Mouse (Mus musculus) B cell, adult 2 months (primary cell): Measurements from ENCODE around the gene Slit3.

Experiments
- DNase-seq, 2 experiments: peaks; one replicate each; pipeline ENCODE4 v3.0.0; 2022

The Slit3 gene

DNA sequence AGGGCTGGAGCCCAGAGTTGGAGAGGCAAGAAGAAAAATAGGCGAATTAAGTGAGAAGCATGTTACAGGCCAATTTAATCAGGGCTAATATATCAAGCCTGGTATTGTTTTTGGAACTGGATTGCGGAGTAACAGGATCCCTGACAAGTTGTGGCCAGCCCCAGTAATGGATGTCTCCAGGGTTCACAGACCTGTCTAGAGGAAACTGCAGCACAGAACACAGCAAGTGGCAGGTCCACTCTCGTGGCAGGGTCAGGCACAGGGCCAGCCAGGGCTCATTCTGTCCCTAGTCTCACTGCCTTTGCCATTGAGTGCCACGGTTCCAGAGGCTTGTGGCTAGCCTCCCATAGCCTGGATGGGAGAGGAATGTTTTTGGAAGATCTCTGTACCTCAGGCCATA is 187.0 kb downstream of the Slit3 start:
- no peak for DNase-seq

DNA sequence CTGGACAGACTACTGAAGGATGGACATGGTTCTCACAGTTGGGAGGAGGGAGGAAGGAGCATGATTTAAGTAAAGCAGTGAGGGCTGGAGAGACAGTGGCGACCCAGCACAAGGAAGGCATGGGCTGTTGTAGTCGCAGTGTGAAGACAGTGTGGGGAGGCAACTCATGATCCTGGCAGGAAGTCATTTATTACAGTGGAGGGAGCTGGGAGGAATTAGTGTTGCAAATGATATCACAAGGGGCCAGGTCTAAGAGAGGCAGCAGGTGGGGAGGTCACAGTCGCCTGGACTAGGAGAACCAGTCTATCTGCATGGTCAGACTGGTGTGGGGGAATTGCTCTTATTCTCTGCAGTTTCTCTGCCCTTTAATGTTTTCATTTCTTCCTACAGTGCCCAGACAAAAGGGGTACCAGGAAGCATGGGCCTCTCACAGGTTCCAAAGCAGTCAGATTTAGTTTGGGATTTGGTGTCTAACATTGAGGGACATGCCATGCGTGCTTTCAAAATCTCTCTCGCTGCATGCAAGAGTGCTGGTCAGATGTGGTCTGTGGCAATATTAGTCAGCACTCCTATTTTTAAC is 194.5 kb downstream of the Slit3 start:
- no peak for DNase-seq

DNA sequence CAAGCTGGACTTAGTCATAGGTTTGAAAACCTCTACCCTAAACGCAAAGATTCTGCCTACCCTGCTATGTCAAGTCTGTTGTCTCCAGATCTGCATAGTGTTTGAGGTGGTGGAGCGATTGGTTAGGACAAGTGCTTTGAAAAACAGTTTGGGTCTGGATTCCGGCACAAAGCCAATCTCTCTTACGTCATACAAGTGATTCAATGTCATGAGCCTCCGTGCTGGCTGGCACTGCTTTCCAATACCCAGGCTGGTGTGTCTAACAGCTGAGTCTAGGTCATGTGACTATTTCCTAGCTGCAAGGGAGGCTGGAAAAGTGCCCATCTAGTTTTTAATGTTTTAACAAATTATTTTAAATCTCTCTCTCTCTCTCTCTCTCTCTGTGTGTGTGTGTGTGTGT is 196.2 kb downstream of the Slit3 start:
- no peak for DNase-seq

DNA sequence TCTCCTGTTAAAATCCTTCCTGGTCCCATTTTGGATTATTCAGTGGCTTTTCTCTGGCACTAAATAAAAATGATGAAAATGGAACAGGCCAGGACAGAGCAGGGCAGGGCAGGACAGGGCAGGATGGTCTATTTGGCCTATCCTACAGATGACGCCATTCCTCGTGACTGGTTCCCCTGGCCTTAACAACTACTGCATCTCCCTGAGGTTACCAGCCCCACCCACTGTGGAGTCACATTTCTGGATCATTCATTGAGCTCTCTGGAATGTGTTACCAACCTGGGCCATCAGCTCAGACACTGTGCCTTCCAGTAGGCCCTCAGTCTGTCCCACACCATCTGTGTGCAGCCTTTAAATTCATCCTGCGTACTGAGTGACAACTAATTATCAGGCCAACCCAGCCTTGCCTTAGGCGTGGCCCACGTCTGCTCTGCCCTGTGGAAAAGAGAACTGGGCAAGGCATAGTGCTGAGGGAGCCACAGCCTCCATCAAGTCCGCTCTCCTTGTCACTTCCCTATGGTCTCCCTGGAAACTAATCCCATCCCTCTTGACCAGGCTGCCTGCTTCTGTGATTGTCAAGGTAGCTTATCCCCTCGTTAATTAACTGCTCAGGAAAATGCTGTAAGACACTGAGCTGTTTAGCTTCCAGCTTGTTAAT is 196.9 kb downstream of the Slit3 start:
- no peak for DNase-seq

DNA sequence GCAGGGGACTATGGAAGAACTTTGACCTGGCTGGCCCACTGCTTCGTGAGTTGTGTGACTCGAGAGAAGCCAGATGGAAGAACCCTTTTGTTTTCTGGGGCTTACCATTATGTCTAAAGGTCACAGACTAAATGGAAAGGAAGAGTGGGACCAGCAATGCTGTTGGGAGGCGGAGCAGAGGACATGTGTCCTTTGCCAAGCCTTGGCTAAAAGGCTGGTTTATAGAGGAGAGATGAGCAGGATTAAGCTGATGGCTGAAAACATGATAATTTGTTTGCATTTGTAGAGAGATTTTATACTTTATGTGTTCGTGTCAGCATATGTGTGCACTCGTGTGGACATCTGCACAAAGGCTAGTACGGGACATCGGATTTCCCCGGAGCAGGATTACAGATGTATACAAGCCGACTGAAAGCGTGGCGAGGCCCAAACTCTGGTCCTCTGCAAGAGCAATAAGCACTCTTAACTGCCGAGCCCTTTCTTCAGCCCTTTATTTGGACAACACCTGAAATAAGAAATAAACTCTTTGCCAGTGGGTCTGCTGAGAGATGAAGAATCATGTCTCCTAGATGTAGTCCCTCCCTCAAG is 197.5 kb downstream of the Slit3 start:
- DNase-seq, result no peak

DNA sequence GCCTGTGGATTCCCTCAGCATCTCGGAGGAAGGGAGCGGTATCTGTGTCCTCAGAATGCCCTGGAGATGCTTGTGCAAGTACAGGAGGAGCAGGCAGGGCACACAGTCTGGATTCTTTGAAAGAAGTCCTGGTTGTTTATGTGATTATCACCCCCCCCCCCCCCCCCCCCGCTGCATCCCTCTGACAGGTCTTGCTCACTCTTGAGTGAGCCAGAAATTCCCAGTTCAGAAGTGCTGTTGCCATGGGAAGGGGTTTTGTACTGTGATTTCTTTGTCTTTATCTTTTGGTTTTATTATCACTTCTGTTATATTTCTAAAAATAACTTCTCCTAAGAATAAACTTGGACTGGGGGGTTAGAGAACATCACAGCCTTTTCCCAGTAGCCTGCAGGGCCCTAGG is 199.5 kb downstream of the Slit3 start:
- no peak for DNase-seq

DNA sequence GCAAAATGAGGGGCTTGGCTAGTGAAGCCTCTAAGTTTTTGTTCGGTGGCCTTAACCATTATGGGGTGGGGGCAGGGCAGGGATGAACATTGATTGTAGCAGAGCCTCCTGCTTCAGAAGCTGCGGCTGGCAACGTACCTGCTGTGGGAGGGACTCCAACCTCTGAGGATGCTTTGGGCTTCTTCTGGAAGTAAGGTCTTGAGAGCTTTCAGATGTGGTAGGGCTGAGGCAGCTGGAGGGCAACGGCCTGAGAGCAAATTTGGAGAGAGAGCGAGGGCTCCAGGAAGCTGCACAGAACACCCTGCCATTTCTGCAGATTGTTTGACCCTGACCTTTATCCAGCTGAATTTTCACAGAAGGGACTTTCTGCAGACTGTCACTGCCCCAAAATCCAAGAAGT is 203.4 kb downstream of the Slit3 start:
- no peak for DNase-seq

DNA sequence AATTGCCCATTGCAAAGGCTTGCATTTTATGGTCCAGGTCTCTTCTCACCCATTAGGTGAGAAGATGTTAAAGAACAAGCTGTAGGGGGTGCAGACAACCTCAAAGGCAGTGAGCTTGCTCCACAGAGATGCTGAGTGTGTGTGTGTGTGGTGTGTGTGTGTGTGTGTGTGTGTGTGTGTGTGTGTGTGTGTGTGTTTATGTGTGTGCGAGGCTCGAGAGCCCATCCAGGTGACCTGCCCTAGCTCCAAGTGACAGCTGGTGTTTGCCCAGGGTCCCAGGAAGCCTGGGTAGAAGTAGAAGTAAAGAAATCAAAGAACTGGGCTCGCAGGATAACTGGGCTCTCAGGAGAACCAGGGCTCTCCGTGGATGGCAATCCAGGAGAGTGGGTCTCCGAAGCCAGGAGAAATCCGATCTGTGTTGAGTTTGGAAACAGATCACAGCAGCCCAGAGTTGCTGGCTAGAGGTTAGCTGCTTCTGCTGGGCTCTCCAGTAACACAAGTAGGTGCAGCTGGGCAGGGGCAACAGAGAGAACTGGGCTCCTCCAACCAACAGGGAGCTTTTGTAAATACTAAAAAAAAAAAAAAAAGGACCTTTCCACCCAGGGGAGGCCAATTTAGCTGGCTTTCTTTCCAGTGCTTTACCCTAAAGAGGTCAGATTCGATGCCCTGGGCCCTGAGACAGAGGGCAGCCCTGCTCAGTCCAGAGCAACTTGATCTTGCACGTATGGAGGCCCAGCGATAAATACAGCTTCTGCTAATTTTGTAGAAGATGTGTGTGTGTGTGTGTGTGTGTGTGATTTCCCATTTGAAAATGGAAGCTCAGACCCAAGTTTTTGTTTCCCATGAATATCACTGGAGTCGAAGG is 204.3 kb downstream of the Slit3 start:
- no peak for DNase-seq

DNA sequence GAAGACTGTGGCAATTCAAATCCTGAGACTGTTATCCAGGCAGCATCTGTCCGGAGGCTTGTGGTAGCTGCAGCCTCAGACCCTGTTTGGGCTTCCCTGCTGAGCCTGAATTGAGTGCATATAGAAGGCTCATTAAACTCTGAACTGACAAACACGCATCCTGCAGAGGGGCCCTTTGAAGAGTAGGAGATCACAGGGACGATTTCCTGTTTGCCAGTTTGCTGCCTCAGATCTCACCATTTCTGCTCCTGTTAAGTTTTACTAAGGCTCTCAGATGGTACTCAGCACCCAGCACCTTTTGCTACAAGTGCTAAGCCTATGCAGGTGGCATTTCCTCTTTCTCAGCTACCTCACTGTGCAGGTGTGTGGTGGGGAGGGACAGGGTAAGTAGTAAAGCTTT is 205.3 kb downstream of the Slit3 start:
- no peak for DNase-seq

DNA sequence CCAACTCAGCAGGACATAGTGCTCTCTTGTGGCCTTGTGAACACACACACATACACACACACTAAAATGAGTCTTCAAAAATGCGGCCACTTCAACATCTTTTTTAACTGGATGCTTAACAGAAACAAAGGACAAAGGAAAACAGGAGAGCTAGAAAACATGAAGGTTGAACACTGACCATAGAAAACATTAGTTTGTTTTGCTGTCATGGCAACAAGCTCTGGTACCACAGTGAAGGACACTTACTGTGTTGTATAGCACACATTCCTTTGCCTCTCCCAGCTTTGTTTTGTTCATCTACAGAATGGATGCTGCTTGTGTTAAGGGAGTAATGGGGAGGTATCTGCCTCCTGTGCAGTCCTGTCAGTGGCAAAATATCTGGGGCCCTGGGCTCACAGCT is 206.9 kb downstream of the Slit3 start:
- no peak for DNase-seq

DNA sequence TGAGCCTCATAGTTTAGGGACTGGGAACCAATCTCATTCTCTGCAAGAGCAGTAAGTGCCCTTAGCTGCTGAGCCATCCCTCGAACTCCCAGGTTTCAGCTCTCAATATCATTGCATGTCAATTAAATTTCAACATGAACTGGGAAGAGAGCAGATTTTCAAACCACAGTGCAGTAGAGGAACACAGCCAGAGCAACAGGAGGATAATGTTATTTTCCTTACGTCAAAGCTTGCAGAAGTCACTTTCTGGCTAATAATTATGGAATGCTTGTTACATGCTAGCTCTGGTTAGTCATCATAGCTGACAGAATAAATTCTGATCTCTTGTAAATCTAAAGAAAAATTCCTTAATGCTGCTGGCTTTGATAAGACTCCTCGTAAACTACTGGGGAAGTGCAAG is 210.5 kb downstream of the Slit3 start:
- DNase-seq, result no peak

DNA sequence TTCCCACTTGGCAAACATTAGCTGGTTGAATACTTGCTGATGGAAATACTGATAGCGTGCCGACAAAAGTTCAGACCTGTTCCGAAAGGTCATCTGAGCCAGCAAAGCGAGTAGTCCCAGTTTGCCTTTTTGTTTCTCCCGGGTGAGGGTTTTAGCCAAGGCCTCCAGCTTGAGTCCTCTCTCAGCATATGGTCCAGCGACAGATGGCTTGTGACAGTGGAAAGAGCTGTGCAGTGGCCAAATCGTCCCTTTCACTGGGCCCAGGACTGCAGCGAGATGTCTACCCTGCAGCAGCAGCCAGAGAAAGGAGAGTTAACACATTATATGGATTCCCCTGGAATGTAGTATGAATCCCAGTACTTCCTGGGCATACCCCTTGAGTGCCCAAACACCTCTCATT is 215.5 kb downstream of the Slit3 start:
- no peak for DNase-seq

DNA sequence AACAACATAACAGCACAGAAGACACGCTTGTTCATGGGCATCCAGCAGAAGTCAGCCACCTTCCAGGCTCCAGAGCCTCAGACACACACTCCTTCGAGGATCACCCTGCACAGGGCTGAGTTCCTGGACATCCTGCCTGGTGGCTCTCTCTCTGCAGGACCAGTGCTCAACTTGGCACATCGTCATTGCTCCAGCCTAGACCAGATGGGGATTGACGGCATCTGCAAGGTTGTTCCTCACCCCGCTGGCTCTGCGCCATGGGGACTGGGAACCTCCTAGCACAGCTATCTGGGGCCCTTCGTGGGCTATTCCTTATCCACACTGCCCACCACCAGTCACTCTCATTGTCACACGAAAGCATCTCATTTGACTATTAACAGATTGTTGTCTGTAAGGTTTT is 216.5 kb downstream of the Slit3 start:
- DNase-seq, result no peak

DNA sequence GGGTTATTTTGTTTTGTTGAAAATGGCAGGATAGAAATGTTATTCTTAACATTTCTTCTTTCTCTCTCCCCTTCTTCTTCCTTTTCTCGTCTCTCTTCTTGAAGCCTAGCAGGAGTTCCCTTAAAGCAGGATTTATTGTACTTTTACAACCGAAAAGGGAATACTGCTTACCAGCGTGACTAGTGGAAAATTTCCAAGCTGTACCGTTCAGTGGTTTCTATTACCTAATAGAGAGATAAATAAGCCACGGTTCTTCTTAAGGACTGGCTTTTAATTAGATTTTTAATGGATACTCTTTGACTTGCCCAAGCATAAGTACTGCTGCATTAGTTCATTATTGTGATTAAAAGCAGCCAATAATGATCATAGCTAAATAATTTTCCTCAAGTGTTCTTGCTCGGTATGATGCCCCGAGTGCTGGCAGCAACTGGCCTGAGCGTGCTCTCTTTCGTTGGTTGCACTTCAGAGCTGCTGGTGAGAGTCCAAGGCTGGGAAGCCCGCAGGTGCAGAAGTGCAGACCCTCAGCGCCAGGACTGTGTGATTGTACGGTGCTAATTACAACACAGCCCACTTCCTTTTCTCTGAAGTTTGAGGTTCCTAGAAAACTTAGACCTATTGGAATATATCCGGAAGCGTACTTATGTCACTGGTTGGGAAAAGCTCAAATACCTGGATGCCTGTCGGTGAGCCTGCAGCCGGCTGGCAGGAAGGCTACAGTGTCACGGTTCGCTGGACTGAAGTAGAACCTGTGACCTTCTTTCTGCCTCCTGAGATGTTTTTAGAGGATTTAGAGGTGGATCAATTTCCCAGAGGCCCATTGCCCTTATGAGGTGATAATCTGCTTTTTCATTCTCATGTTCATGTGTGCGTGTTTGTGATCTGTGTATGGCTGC is 217.1 kb downstream of the Slit3 start:
- no peak for DNase-seq

DNA sequence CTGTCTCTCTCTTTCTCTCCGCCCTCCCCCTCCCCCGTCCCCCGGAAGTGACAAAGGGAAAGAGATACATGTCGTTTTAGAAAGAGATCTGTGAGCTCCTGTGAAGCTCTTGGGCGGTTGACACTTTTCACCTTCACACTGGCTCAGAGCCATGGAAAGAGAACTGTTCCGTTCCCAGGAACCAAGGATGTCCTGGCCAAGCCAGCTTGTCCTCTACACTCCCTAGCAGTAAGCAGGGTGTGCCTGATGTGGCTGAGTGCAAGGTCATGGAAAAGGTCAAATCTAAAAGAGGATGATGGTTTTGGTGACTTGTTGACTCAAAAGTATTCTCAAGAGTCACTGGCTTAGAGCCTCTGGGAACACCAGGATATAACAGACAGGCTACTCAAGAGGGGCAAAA is 219.7 kb downstream of the Slit3 start:
- DNase-seq, result no peak

DNA sequence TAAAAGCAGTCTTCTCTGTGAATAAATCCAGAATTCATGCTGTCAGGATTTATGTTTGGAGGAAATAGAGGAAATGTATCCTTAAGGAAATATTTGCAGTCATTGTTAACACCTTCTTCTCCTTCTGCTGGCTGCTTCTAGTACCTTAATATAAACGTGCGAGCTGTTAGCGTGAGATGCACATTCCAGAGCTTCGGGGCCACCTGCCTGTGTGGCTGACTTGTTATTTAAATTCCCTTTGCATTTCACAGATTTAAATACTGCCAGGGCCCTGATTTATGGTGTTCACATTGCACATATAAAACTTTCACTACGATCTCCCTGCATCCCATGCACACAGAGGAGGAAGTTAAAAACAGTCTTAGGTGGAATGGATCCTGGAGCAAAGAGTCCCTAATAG is 221.5 kb downstream of the Slit3 start:
- no peak for DNase-seq

DNA sequence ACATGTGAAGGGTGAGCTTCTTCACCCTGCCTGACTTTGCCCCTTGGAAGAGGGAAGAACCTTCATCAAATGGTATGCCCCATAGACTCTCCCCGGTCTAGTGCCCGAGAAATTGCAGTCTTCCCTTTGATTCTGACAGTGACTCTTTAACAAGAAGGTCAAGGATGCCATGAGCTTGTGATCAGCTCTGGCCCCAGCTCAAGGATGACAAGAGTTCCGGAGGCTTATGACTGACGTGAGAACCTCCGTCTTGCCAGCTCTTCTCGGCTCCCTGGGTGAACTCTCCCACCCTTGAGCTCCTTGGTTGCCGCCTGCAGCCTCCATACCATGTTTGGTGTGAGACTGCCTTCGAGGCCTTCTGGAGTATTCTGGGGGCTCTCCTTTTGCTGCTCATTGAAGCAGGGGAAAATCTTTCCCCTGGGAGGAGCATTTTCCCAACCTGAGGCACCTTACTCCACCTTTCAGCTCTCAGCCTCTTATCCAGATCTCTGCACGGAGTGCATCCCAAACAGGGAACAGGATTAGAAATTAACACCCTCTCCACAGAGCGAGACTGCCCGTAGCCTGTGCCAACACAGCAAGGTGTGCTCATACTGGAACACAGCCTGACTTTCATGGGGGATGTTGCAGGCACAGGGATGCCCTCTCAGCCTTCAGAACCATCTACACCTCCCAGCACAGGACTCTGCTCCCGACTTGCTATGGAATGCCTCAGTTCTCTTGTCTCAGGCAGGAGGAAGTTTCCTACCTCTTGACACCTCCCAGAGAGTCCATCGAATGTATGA is 224.9 kb downstream of the Slit3 start:
- DNase-seq, result no peak

DNA sequence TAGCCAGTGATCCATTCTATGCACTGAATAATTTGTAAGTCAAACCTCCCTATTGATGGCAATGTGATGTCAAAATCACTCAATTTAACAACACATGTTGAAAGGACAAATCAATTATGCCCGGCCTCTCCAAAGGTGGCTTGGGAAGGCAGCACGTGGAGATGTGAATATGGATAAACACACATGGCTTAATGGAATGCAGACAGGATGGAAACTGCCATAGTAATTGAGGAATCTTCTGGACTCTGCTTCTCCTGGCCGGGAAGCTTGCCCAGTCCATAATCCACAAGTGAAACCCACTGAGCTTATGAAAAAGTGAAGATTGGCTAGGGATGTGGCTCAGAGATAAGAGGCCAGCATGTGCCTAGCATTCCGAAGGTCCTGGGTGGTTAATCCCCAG is 227.1 kb downstream of the Slit3 start:
- no peak for DNase-seq

DNA sequence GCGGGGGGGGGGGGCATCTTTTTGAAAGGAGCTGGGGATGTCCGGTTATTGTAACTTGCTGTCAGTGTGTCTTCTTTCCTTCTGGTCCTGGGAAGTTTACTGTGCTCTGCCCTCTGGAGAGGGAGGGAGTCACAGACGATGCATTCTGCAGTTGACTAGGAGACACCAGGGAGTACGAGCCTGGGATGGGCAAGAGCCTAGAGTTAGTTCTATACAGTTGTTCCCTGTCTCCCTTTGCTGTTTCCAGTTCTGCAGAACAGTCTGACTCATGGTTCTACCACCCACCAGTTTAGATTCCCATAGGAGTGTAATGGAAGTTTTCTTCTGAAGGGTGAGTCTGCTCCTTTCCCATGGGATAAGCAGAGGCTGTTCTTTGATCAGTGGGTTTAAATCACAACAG is 229.9 kb downstream of the Slit3 start:
- DNase-seq, result no peak

DNA sequence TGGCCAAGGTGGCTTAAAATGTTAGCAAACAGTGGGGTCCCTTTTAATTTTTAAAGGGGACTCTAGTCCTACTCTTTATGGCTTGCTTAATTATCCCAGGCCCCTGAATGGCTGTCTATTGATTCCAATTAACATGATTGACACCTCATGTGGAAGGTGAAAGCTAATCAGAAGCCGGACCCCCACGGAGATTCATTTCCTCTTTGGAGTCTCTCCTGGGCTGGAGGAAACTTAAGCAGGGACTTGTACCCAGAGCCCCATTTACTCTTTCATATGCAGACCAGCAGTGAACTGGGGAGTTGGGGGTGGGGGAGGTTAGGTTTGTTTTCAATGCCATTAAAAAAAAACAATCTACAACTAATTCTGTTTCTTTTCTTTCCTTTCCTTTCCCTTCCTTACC is 230.4 kb downstream of the Slit3 start:
- no peak for DNase-seq

DNA sequence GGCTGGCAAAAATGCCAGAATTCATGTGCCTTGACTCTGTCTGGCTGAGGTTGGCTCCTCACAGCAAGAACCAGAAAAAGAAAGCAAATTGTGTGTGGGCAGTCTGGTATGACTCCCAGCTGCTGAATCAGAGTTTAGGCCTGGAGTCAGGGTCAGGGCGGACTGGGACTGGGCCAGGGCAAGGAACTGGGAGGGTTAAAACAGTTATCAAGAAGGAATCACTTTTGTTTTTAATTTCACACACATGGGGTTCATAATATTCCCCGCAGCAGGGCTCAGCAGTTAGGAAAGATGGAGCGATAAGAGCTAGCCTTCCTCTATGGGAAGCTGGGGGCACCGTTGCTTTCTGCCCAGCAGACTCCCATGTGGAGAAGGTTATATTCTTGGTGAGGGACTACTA is 234.8 kb downstream of the Slit3 start:
- DNase-seq, result no peak

DNA sequence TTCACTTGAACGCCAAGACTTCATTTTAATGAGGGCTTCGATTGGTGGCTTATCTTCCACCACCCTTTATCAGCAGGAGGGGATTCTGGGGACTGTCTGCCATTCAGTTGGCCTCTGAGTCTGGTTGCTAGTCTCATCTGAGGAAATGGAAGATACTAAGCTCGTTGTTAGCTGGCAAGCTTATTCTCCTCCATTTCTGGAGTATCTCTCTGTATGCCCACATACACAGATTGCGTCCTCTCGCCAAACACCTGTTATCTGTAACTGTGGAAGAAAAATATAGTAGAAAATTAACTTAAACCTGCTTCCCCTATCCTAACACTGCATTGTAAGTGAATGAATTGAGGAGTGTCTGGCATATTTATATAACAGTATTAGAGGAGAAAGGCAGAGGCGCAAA is 240.0 kb downstream of the Slit3 start:
- no peak for DNase-seq
